Mouse (Mus musculus) heart, adult 2 months (tissue): ENCODE results near the gene Tbc1d25.

Source experiments
- CTCF ChIP-seq: fragments of 200-600 bp; IDR thresholded peaks from 2 replicates; pipeline ENCODE4 v1.8.1; 2022; ENCODE audit warnings: antibody characterized with exemption, mild to moderate bottlenecking, moderate library complexity
- POLR2A ChIP-seq: fragments of 200-500 bp; IDR thresholded peaks from 2 replicates; pipeline ENCODE4 v1.6.1; 2011; ENCODE audit warnings: mild to moderate bottlenecking, low read depth, low read length, control low read depth; ENCODE audit not compliant: insufficient read depth

- TF ChIP-seq CTCF (no peak), POLR2A (no peak)
Measured at GRCm38 (mm10) chrX:8218114-8218513, 42.1 kb upstream of the Tbc1d25 start.
